Mouse (Mus musculus) NIH3T3 (cell line): ENCODE measurements at regions not wholly inside any gene's neighbourhood (a gene's known extent, or its start where the extent isn't known, plus 50 kb on each side); places are given as distances from the start of the nearest gene placed in this dataset.

Experiments used
- DNase-seq: peaks from one replicate; pipeline ENCODE4 v3.0.0-alpha.2; 2012; ENCODE audit warnings: low read depth

DNA sequence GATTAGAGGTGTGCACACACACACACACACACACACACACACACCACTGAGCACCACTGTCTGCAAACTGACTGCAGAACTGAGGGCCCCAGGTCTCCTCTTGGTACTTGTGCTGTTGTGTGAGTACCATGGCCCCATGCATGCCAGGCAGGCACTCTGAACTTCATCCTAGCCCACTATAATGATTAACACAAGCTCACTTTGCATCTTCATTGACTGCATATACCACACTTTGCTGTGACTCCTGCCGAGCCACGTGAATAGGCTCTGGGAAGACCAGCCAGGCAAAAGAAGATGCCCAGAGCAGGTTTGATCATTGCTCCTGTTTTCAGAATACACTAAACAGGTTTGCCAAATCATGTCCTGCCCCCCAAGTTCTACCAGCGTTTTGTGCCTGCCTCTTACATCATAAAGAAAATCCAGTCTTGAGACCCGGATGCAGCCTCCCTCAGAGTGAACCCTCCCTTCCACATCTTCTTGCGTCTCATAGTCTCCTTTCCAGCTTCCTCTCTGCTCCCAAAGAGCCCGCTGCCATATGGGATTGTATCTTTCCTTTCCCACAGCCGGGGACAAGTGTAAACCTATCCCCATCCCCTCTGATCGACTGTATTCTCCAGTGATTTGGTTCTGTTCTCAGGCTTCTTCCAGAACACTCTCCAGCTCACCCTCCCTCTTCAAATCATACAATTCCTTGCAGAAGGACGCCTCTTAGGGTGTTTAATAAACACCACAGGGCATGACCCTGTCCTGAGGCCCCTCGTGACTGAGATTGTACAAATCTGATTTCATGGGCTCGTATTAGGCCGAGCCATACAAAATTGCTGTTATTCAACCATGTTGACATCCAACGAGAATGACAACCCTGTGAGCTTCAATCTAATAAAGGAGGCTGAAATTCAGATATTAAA is 215.6 kb upstream of the Jarid2 start:
- DNase-seq: no peak

- DNase-seq: no peak
These were observed 214.6 kb upstream of the Jarid2 start for GRCm38 (mm10) chr13:44514636-44515158.

- DNase-seq: no peak
These were observed 212.4 kb upstream of the Jarid2 start for GRCm38 (mm10) chr13:44516863-44517262.

GRCm38 (mm10) chr13:44517312-44517711 is 212.0 kb upstream of the Jarid2 start:
- no peak for DNase-seq

DNA sequence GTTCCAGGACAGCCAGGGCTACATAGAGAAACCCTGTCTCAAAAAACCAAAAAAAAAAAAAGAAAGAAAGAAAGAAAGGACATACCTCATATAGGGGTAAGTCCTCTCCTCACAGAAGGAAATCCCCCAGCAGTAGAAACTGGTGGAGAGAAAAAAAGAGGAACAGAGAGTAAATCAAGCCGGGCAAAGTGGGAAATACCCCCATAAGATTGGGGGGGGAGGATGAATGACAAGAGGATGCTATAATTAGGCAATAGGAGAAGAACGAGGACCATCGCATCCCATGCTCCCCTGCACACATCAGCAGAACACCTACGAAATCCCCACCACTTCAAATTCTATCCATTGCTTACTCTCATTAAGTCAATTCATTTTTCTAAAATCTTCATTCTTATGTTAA is 211.1 kb upstream of the Jarid2 start:
- DNase-seq: no peak

GRCm38 (mm10) chr13:44523516-44523915 is 205.8 kb upstream of the Jarid2 start:
- no peak for DNase-seq

DNA sequence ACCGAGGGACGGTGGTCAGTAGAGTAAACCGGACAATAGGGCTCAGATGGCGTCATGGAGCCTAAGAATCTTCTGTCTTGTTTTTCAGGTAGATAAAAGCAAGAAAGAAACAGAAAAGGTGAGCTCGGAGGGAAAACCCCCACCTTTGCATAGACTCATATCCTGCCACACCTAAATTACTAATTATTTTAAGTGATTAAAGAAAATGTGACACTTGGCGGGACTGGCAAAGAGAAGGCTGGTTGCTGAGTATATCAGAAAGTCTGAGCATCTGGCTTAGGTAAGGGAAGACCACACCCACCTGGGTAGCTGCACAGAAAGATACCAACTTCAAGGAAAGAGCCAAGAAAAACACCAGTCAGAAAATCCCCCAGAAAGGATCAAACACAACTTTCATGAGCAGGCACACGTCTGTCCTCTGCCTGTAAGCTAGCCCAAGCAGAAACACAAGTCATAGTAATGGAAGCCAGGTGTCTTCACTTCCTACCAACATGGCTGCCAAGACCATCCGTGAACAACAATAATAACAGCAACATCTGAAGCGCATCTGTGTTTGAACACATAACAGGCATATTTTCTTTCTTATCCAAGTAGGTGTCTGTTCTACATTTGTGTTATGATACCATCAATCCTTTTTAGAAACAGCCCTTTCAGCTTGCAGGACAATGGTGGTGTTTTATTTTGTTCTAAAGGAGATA is 198.3 kb upstream of the Jarid2 start:
- DNase-seq: no peak

DNA sequence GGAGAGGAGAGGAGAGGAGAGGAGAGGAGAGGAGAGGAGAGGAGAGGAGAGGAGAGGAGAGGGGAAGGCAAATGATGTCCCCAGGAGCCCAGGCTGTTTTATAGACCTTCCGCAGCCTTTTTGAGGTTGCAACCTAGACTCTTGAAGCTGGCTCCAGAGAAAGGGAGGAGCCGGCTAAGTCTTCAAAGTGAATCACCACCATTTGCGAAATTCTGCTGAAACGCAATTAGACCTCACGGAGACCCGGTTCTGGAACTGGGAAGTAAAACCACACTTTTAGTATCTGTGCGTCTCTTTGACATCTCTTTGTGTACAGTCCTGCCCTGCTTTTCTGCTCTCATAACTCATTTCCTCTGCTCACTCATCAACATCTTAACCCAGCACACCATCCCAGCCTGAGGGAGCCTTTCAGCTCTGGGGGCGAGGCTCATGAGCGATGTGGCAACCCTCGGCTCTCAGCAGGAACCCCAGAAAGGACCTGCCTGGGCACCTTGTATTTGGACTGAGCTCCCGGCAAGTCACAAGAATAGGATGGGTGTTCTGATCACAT is 196.6 kb upstream of the Jarid2 start:
- DNase-seq: no peak

DNA sequence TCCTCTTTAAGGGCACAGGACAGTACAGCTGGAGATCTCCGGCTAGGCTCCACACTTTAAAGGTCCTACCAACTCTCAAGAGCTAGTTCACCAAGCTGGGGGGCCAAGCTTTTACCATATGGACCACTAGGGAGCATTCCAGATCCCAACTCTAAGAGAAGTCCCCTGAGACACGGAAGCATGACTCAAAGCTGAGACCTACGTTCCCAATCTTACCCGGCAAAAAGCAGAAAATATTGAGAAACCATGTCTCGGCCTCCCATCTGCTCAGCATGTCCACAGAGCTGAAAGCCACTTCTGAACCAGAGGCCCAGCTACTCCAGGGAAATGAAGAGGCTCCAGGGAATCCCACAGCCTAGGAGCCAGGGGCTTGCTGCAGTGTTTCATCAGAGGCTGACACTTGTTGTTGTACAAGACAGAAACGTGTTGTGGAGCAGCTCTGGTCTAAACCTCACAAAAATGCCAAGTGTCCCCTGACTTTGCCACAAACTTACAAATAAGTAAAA is 194.6 kb upstream of the Jarid2 start:
- DNase-seq: no peak

- no peak for DNase-seq
These were observed 193.8 kb upstream of the Jarid2 start for GRCm38 (mm10) chr13:44535441-44535840.

DNA sequence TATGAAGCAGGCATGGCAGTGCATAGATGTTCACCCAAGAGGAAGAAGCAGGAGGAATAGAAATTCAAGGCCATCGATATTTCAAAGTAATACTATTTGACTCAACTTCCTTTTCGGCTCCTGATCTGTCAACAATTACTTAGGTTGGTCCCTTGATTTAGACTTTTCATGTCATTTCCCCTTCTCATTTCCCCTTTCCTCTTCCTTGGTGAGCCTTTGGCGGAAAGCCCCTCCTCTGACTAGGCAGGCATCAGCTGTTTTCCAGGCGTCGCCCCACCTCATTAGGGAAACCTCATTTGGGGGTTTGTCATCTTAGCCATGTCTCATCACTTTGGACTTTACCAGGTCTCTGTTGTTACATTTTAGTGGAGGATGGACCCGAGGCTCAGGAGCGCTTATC is 191.0 kb upstream of the Jarid2 start:
- no peak for DNase-seq

GRCm38 (mm10) chr13:44540401-44540800 is 188.9 kb upstream of the Jarid2 start:
- no peak for DNase-seq

DNA sequence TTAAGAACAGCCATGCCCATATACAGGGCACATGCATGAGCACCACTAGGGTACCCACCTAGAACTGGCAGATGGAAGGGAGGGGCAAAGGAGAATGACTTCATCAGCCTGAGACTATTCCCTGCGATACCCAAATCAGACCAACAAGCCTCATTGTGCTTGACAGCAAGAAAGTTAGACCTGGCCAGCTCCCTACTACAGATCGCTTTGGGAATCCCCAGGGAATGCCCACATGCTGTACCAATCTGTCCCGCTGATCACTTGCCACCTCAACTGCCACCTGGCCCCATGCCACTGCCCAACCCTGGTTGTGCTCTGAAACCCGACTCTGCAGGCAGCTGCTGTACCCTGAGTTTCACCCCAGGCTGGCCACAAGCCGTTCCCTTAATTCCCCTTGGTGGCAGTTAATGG is 188.0 kb upstream of the Jarid2 start:
- DNase-seq: no peak

DNA sequence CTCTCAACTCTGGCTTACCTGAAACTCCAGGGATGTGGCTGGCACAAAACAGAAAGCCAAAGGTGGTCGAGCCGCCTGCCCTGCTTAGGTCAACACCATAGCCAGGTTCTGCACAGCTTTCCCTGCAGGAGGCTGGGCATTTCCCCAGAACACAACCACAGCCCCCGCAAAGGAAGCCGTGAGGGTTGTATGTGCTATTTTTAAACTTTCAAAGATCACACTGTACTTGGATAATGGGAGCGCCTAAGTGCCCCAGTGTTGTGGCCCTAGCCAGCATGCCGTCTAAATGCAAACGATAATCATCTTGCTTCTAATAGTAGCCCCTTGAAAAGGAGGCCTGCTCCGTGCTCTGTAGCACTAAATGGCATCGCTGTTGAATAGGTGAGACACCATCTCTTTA is 184.5 kb upstream of the Jarid2 start:
- no peak for DNase-seq

- DNase-seq: no peak
These were observed 183.0 kb upstream of the Jarid2 start for GRCm38 (mm10) chr13:44546289-44546688.

- DNase-seq: no peak
These were observed 180.4 kb upstream of the Jarid2 start for GRCm38 (mm10) chr13:44548880-44549279.

DNA sequence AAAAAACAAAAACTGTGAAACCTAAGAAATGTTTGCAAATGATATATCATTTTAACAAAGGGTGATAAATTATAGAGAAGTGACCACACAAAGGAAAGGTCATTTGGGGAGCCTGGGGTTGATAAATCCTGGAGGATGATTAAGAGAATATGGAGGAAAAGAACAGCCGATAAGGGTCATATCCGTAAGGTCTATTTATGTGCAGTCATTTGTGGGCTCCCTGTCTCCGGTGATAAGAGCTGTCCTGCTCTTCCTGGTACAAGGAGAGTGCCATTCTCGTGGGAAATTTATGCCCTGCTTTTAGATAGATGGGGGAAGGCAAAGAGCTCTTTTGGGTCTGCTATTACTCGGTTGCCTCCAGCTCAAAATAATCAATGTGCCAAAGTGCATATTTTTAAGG is 175.9 kb upstream of the Jarid2 start:
- DNase-seq: no peak

GRCm38 (mm10) chr13:44554686-44555463 is 174.4 kb upstream of the Jarid2 start:
- DNase-seq: no peak

DNA sequence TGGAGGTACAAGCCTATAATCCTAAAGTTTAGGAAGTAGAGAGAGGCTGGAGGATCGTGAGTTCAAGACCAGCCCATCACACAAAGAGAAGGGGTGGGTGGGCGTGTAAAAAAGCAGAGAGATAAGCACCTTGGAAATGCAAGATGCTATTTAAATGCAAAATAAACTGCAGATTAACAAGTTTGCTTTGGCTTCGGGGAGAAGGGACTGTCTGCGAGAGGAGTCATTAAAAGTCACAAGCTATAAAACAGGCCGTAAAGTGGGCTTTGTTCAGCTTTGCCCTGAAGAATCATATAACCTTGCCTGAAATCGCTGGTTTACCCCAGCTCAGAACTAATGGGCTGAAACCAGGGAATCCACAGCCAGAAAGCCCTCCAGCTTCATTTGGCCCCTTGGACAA is 173.3 kb upstream of the Jarid2 start:
- DNase-seq: no peak

- DNase-seq: no peak
These were observed 171.2 kb upstream of the Jarid2 start for GRCm38 (mm10) chr13:44558051-44558450.

DNA sequence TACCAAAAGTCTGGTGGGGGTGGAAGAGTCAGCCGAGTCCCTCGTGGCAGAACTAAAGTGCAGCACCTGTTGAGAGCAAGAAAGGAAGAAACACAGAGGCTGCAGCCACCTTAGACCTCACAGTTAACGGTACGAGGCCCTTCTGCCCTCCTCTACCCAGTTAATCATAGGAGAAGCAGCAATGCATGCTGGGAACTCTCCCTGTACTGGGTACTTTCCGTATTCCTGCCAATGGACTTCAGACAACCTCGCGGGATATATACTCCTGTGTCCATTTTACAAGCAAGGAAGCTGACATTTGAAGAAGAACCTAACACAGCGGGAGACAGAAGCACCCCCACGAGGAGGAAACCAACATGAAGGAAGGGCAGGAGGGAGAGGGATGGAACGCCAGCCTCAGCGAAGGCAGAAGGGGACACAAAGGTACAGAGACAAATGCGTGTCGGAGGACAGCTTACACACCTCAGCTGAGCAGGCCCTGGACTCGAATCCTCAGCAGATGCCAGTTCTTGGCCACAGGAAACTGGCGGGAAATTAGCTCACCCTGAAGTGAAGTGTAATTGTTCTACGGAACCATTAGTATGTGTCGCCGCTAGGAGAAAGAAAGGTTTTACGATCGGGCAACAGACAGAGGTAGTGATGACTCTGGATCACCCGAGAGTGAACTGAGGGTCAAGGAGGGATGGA is 170.6 kb upstream of the Jarid2 start:
- DNase-seq: no peak
